ENCODE assay signal across 8 mouse cellular contexts in the genomic region with DNA sequence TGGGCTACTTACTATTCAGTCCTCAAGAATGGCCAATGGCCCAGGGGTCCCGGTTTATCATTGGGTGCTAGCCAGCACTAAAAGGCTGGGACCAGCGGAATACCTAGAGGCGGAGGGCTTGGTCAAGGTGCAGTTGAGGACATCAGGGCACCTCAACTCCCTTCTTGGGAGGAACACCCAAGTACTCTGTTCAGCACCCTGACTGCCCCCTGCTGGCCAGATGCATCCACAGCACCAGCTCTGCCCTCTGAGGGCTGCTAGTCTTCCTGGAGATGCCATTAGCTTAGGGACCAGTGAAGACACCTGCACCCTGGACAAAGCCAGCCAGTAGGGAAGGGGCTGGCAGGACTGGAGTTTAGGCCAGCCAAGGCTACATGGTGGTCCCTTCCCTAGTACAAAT. TPM values are rescaled to one million over a fixed set of nuclear protein-coding genes. Genes with fewer than 3 reads are reported as not detected.
DNase-seq lines count a peak whose midpoint lies in the region; ATAC-seq lines count a peak whose summit lies in the region.

No protein-coding gene starts in this region.

- ATAC-seq in common myeloid progenitor, adult 5-6 weeks (replicated peaks; ENCODE audit: low read depth, poor library complexity, severe bottlenecking) = peak; percentile 52
- no peak; the same call in 1 of the 2 replicates for ATAC-seq in intestine, embryonic 15.5 days
- ATAC-seq in midbrain, embryonic 15.5 days (replicated peaks) = no peak

- WGBS in intestine, embryonic 15.5 days = 80% methylated on average over 3 of the region's 3 CpGs
- 79% methylated on average over 3 of the region's 3 CpGs for WGBS in midbrain, embryonic 15.5 days

- H3K9ac ChIP-seq in intestine, embryonic 15.5 days = no peak overlapping the region
- peak overlapping the region; percentile 89; the same call in 1 of the 2 replicates for H3K9ac ChIP-seq in midbrain, embryonic 15.5 days

- H3K27ac ChIP-seq in intestine, embryonic 15.5 days = no peak overlapping the region
- no peak overlapping the region for H3K27ac ChIP-seq in midbrain, embryonic 15.5 days

- DNase-seq in cerebellum, adult 11-12 months = peak; percentile 12
- DNase-seq in cerebellum, adult 8-10 months = no peak
- peak; percentile 62 to 72 for DNase-seq in gastrocnemius, adult 8-10 months (ENCODE audit: low spot score in 2 of 2)
- peak; percentile 90 to 91 for DNase-seq in left cerebral cortex, postnatal 14 days (ENCODE audit: low spot score in 2 of 2)
- peak; percentile 77 to 78 for DNase-seq in spleen, postnatal 36 days (ENCODE audit: low spot score in 2 of 2)

- H3K27me3 ChIP-seq in intestine, embryonic 15.5 days (replicated peaks) = peaks cover 6% of the 10 kb centered on the region; the same call in 1 of the 2 replicates
- H3K27me3 ChIP-seq in midbrain, embryonic 15.5 days (replicated peaks) = peaks cover 7% of the 10 kb centered on the region; the same call in 1 of the 2 replicates

- no peaks in the 10 kb centered on the region for H3K36me3 ChIP-seq in intestine, embryonic 15.5 days
- no peaks in the 10 kb centered on the region for H3K36me3 ChIP-seq in midbrain, embryonic 15.5 days (replicated peaks)

- H3K4me1 ChIP-seq in intestine, embryonic 15.5 days (replicated peaks) = peaks cover 35% of the 10 kb centered on the region
- peaks cover 55% of the 10 kb centered on the region for H3K4me1 ChIP-seq in midbrain, embryonic 15.5 days

- peak overlapping the region; percentile 80 for H3K4me3 ChIP-seq in intestine, embryonic 15.5 days (replicated peaks)
- H3K4me3 ChIP-seq in midbrain, embryonic 15.5 days = peak overlapping the region; percentile 77

- intact Hi-C loops in left cerebral cortex, postnatal 14 days (cut with DNase I) = loop anchor here (1.0 to 5.0 kb wide), 4 partner anchors 72 to 249 kb away; no protein-coding TSS in a partner anchor

- H3K9me3 ChIP-seq in intestine, embryonic 15.5 days = no peaks in the 10 kb centered on the region
- no peaks in the 10 kb centered on the region for H3K9me3 ChIP-seq in midbrain, embryonic 15.5 days

- H3K4me2 ChIP-seq in intestine, embryonic 15.5 days (replicated peaks) = peak overlapping the region; percentile 88
- peak overlapping the region; percentile 89 for H3K4me2 ChIP-seq in midbrain, embryonic 15.5 days

RNA-seq across cellular contexts. Expression of a gene that starts 1.9 kb away (rescaled TPM):
- not detected in 2 replicates for total RNA-seq in common myeloid progenitor, adult 5-6 weeks (2017)
- total RNA-seq in gastrocnemius, adult 8-10 months (2022) = 1 to 10 TPM in 3 of 4 experiments, under 1 TPM in 1; 0.92 to 2.3 (median 1.2) TPM
- 9.6 and 10.8 TPM in 2 replicates for polyA plus RNA-seq in intestine, embryonic 15.5 days (2015; fragmentation: Nextera tagmentation; extraction: Ambion mirVana)
- 10 to 100 TPM; 48.2 to 49.2 TPM for total RNA-seq in left cerebral cortex, postnatal 14 days (2021)
- polyA plus RNA-seq in midbrain, embryonic 15.5 days (2015; fragmentation: Nextera tagmentation; extraction: Ambion mirVana) = 21.9 and 22.0 TPM in 2 replicates

Comparison
In these comparisons a context has a peak if more than half of its experiments do, and no peak if none do; other contexts are left out.
1. RNA of a gene that starts 1.9 kb away (total RNA-seq): 48.2 to 49.2 TPM in left cerebral cortex, postnatal 14 days; 0.92 to 2.3 TPM in gastrocnemius, adult 8-10 months and not detected in common myeloid progenitor, adult 5-6 weeks; every median in the first group is over 10 times any median in the second.